Mouse (Mus musculus): ENCODE measurements around the gene Gmip. TPM values are rescaled to one million over a fixed set of nuclear protein-coding genes. Genes with fewer than 3 reads are reported as not detected.

The Gmip gene
- polyA plus RNA-seq, 1 experiment from 2014 or later = 19.6 TPM

- Histone ChIP-seq H3K27me3 (0 out of 2 replicates have a peak, but pooled peaks cover 3% of the 10 kb centered on the region), H3K4me2 (replicated peaks) (no peak overlapping the region), H3K27ac (replicated peaks) (no peak overlapping the region), H3K9me3 (no peaks in the 10 kb centered on the region), H3K4me1 (no peaks in the 10 kb centered on the region), H3K36me3 (peaks cover 22% of the 10 kb centered on the region), H3K9ac (replicated peaks) (no peak overlapping the region), H3K4me3 (no peak overlapping the region)
- ATAC-seq (ENCODE audit: low FRiP score, low read depth) = no peak
- WGBS = 88% methylated on average over 6 of the region's 6 CpGs
Measured at GRCm38 (mm10) chr8:69870907-69871306, 62.4 kb downstream of the Gmip start.

Other genes with a start within 250 kb of the Gmip start
- gene Zfp868, start 183.1 kb upstream of the Gmip start, polyA plus RNA-seq (2016; fragmentation: Nextera tagmentation; extraction: Ambion mirVana) = 42.0 and 42.4 TPM in 2 replicates
- gene Zfp964, start 154.2 kb upstream of the Gmip start, polyA plus RNA-seq (2016; fragmentation: Nextera tagmentation; extraction: Ambion mirVana) = 2.6 and 3.5 TPM in 2 replicates
- gene Zfp869, start 98.0 kb upstream of the Gmip start, polyA plus RNA-seq (2016; fragmentation: Nextera tagmentation; extraction: Ambion mirVana) = 32.5 and 34.3 TPM in 2 replicates
- gene Zfp963, start 58.7 kb upstream of the Gmip start, polyA plus RNA-seq (2016; fragmentation: Nextera tagmentation; extraction: Ambion mirVana) = 6.3 and 7.3 TPM in 2 replicates
- 0.71 TPM in 1 of 2 replicates, not detected in the other for gene Gm20422, start 33.8 kb upstream of the Gmip start, polyA plus RNA-seq (2016; fragmentation: Nextera tagmentation; extraction: Ambion mirVana)
- 54.8 and 55.4 TPM in 2 replicates for gene Atp13a1, start 17.5 kb upstream of the Gmip start, polyA plus RNA-seq (2016; fragmentation: Nextera tagmentation; extraction: Ambion mirVana)
- gene Zfp866, start 17.5 kb upstream of the Gmip start, polyA plus RNA-seq (2016; fragmentation: Nextera tagmentation; extraction: Ambion mirVana) = 44.6 and 45.7 TPM in 2 replicates
- 0.54 and 0.65 TPM in 2 replicates for gene Lpar2, start 13.8 kb downstream of the Gmip start, polyA plus RNA-seq (2016; fragmentation: Nextera tagmentation; extraction: Ambion mirVana)
- 44.8 and 49.3 TPM in 2 replicates for gene Pbx4, start 23.8 kb downstream of the Gmip start, polyA plus RNA-seq (2016; fragmentation: Nextera tagmentation; extraction: Ambion mirVana)
- 0.85 and 1.1 TPM in 2 replicates for gene Cilp2, start 79.0 kb downstream of the Gmip start, polyA plus RNA-seq (2016; fragmentation: Nextera tagmentation; extraction: Ambion mirVana)
- 4.0 and 5.7 TPM in 2 replicates for gene Tssk6, start 93.5 kb downstream of the Gmip start, polyA plus RNA-seq (2016; fragmentation: Nextera tagmentation; extraction: Ambion mirVana)
- gene Ndufa13, start 93.9 kb downstream of the Gmip start, polyA plus RNA-seq (2016; fragmentation: Nextera tagmentation; extraction: Ambion mirVana) = 165 and 170 TPM in 2 replicates
- 7.2 and 8.0 TPM in 2 replicates for gene Yjefn3, start 94.0 kb downstream of the Gmip start, polyA plus RNA-seq (2016; fragmentation: Nextera tagmentation; extraction: Ambion mirVana)
- gene Gatad2a, start 187.7 kb downstream of the Gmip start, polyA plus RNA-seq (2016; fragmentation: Nextera tagmentation; extraction: Ambion mirVana) = 44.3 TPM in 2 replicates
- 76.4 and 77.8 TPM in 2 replicates for gene Mau2, start 234.1 kb downstream of the Gmip start, polyA plus RNA-seq (2016; fragmentation: Nextera tagmentation; extraction: Ambion mirVana)
- gene Sugp1, start 234.1 kb downstream of the Gmip start, polyA plus RNA-seq (2016; fragmentation: Nextera tagmentation; extraction: Ambion mirVana) = 55.6 and 56.8 TPM in 2 replicates

Data from midbrain, embryonic 12.5 days (tissue).